Mouse (Mus musculus): ENCODE results near the gene Ufsp1.
"Not testable (repeated sequence)": the region's sequence is repeated elsewhere in the genome, so short reads cannot be mapped to it uniquely, and the experiment has no call there.

Gene Ufsp1
- long read RNA-seq, experiment 1, transcript Ufsp1-201 (1 exons, 1,037 nt) = major isoform, 7 of 7 reads
- long read RNA-seq, experiment 1, partial matches to known transcripts = 0 of 7 reads
- long read RNA-seq, experiment 1, other reads (novel, unspliced or antisense) = 0 of 7 reads
- long read RNA-seq, experiment 2, transcript Ufsp1-201 (1 exons, 1,037 nt) = major isoform, 13 of 13 reads
- long read RNA-seq, experiment 2, partial matches to known transcripts = 0 of 13 reads
- long read RNA-seq, experiment 2, other reads (novel, unspliced or antisense) = 0 of 13 reads

- intact Hi-C loops (cut with DNase I) = loop anchor here (5.0 kb wide), 1 partner anchor 83 kb away; no protein-coding TSS in a partner anchor
Measured at GRCm38 (mm10) chr5:137293839-137294743, at the start of gene Ufsp1. Ufsp1 (plus strand) TSS chr5:137294629.

DNA sequence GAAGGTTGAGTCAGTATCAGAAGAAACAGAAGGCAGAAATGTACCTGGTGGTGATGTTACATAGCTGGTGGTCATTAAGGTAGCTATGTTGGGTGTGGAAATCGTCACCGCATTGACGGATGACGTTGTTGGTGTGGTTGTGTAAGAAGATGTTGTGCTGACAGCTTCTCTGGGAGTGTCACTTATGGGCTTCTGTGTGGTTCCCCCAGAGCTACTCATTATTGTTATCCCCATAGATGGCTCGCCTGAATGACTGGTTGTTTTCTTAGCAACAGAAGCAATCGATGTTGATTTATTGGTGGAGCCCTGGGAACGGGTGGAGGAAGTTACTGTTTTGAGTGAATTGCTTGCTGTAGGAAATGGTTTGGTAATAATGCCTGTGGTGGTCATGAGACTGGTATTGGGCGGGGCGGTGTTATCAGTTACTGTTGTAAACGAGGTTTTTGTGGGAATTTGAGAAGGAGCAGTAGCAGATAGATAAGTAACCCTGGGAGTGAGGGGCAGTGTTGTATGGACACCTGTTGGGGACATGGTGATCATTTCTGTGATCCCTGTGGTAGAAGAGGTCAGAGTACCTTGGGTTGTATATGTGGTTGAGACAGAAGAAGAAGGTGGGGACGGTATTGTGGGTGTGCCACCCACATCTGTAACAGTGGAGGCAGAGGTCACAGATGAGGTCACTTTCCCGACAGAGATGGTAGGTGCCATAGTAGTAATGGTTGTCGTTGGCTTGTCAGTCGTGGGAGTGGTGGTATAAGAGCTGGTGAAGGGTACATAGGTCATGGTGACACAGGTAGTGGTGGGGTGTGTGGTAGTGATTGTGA is 30.3 kb upstream of the Ufsp1 start:
- intact Hi-C loops (cut with DNase I) = no loop called here

GRCm38 (mm10) chr5:137264787-137265186 is 29.6 kb upstream of the Ufsp1 start:
- intact Hi-C loops (cut with DNase I) = no loop called here

DNA sequence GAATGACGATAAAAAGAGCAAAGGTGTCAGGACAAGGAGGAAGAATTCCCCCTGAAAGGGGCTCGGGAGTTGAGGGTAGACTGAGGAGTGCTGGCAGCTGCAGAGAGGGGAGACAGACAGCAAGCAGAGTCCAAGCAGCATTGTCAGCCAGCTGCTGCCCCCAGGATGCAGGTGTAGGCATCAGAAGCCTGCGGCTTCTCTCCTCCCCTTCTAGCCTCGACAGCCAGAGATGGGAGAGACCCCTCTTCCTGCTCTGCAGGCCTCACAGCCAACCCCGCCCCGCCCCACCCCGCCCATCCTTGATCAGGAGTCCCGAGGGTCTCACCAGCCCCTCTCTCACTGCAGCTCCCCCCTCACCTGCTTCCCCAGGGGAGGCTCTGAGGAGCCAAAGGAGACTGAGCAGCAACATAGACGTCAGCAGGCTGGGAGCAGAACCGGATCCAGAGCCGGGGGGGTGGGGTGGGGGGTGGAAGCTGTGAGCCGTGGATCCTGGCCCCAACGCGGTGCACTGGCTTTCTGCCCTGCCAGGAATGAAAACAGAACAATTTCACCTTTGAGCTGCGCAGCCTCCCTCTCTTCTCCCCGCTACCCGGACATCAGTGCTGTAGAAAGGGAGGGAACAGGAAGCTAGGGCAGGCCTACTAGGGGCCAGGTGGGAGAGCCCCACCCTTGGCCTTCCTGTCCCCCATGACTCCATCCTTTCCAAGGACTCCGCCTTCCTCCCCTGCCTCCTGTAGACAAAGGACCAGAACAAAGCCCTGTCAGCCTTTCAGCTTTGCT is 26.1 kb upstream of the Ufsp1 start:
- intact Hi-C loops (cut with DNase I) = no loop called here

DNA sequence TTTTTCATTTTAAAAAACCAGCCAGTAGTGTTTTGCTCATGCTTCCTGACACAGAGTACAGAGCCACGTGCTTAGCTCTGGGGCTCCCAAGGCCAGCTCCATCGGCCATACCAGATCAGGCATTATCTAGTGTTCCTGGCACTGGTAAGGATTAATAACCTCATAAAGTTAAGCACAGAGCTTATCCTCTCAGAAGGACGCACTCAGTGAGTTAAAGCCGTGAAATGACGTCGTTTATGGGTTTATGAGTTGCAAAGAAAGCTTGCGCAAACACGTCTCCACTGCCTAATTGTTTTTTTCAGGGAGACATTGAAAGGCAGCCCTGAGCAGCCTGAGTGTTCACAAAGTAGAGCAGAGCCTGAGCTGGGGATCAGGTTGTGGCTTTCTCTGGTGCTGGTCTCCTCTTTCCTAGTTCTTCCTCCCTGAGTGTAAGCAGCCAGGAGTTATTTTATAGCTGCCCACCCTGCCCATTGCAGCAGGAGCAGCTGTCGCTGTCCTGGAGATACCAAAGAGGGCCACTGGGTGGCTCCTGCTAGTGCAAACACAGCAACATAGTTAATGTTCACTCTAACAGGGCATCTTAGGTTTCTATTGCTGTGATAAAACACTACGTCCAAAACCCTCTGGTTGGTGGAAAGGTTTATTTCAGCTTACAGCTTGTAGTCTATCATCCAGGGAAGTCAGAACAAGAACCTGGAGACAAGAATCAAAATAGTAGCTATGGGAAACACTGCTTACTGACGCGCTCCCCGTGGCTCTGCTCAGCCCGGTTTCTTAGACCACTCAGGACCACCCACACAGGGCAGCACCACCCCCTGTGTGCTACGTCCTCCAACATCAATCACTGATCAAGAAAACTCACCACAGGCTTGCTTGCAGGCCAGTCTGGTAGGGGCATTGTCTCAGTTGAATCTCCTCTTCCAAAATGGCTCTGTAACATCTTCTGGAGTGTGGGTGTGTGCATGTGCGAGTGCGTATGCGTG is 16.8 kb upstream of the Ufsp1 start:
- intact Hi-C loops (cut with DNase I) = no loop called here

DNA sequence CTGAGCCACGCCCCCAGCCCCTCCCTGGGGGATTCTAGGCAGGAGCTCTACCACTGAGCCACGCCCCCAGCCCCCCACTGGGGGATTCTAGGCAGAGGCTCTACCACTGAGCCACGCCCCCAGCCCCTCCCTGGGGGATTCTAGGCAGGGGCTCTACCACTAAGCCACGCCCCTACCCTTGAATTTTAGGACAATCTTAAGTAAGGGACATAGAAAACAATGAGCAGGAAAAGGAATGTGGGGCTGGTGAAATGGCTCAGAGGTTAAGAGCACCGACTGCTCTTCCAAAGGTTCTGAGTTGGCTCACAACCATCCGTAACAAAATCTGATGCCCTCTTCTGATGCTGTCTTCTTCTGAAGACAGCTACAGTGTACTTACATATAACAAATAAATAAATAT is 10.0 kb upstream of the Ufsp1 start:
- intact Hi-C loops (cut with DNase I) = not testable (repeated sequence)

- intact Hi-C loops (cut with DNase I) = no loop called here
Measured at GRCm38 (mm10) chr5:137285045-137285444, 9.4 kb upstream of the Ufsp1 start.

DNA sequence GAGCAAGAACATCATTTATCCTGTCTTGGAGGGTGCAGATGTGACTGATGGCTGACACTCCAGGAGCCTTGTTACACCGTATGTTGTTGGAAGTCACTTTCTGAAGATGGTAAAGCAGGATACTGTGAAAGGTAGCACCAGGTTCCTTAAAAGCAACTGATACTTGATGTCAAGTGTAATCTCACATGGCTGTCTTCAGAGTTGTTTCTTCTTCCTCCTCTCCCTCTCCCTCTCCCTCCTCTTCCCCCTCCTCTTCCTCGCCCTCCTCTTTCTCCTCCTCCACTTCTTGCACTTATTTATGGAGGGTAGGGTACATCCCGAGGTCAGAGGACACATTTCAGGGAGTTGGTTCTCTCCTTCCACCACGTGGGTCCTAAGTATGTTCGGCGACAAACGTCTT is 8.4 kb upstream of the Ufsp1 start:
- intact Hi-C loops (cut with DNase I) = loop anchor here (1.0 to 2.0 kb wide), 2 partner anchors 155 to 163 kb away; no protein-coding TSS in a partner anchor

DNA sequence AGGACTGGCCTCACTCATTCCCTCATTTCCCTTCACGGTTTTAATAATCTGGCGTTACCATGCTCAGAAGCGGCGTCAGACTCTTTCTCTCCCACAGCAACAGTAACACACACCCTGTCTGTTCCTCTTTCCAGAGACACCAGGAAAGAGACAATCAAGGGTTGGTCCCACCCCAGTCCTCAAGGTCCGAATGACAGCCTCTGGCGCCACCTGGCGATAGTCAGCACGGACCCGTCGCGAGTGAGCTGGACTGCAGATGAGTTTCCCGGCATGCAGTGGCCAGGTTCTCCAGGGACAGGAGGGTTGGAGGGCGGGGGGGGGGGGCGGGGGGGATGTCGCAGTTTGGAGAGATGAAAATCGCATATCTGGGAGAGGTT is 7.8 kb upstream of the Ufsp1 start:
- intact Hi-C loops (cut with DNase I) = loop anchor here (1.0 to 2.0 kb wide), 2 partner anchors 155 to 164 kb away; no protein-coding TSS in a partner anchor

DNA sequence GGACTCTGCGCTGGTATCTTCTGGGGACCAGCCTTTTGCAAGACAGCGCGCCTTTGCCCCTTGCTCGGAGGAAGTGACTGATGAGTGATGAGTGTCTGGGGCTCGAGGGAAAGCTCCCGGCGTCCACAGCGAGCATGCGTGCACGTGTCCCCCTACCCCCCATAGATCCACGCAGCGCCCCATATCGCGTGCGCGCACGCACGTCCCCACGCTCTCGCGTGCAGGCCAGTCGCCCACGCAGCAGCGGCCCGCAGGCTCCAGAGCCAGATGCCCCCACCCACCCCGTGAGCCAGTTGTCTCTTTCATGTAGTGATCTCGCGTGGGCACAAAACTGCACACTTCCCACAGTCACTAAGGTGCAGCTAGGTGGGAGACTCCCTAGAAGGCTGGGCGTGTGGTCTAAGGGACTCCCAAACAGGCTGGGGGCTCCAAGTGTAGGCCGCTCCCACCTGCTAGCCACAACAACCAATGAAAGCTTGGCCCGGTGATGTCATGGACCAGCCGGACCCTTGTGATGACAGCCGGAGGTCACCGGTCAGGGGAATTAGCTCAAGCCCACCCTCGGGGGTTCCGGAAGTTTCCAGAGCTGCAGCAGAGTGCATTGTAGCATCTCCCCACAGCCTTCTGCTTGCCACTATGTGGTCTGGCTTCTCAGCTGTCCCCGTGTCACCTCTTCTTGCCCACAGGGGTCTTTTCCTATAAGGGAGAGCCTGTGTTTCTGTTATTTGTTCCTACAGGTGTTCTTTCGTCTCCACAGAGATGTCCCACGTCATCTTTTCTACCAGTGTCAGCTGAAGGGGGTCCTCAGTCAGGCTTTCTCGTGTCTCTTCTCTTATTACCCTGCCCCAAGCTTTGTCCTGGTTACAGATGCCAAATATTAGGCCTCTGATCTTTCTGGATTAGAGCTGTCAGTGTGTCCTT is 7.1 kb upstream of the Ufsp1 start, which contains the start of gene Ache:
TSS of gene Ache (plus strand) at position 488 of the 921 bp plus-strand sequence.
- intact Hi-C loops (cut with DNase I) = loop anchor here (2.0 kb wide), 1 partner anchor 164 kb away; no protein-coding TSS in a partner anchor

GRCm38 (mm10) chr5:137287953-137288743 is 6.3 kb upstream of the Ufsp1 start:
- intact Hi-C loops (cut with DNase I) = loop anchor here (2.0 kb wide), 1 partner anchor 165 kb away; no protein-coding TSS in a partner anchor

GRCm38 (mm10) chr5:137288999-137289470 is 5.4 kb upstream of the Ufsp1 start:
- intact Hi-C loops (cut with DNase I) = no loop called here

DNA sequence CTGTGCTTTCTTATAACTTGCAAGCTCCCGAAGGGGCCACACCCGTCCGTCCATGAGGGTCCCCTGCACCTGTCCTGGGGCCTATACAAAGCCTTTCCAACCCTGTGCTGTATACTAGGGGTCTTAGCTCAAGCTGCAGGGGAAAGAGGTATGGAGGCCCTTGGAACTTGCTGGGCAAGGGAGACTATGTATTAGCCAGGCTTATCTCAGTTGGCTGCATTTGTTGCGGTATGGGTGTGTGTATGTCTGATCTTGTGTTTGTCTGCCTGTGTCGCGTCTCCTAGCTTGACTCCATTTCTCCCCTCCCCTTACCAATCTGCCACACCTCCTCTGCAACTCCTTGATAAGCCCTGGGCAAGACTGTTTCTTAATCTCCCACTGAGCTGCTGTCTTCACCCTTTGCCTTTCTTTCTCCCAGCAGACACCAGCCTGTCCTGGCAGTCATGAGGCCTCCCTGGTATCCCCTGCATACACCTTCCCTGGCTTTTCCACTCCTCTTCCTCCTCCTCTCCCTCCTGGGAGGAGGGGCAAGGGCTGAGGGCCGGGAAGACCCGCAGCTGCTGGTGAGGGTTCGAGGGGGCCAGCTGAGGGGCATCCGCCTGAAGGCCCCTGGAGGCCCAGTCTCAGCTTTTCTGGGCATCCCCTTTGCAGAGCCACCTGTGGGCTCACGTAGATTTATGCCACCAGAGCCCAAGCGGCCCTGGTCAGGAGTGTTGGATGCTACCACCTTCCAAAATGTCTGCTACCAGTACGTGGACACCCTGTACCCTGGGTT is 4.7 kb upstream of the Ufsp1 start:
- intact Hi-C loops (cut with DNase I) = loop anchor here (5.0 kb wide), 1 partner anchor 88 kb away; no protein-coding TSS in a partner anchor

DNA sequence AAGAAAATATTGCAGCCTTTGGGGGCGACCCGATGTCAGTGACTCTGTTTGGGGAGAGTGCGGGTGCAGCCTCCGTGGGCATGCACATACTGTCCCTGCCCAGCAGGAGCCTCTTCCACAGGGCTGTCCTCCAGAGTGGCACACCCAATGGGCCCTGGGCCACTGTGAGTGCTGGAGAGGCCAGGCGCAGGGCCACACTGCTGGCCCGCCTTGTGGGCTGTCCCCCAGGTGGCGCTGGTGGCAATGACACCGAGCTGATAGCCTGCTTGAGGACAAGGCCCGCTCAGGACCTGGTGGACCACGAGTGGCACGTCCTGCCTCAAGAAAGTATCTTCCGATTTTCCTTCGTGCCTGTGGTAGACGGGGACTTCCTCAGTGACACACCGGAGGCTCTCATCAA is 3.8 kb upstream of the Ufsp1 start:
- intact Hi-C loops (cut with DNase I) = loop anchor here (5.0 kb wide), 1 partner anchor 87 kb away; no protein-coding TSS in a partner anchor

- intact Hi-C loops (cut with DNase I) = loop anchor here (5.0 kb wide), 1 partner anchor 86 kb away; no protein-coding TSS in a partner anchor
Measured at GRCm38 (mm10) chr5:137291381-137291926, 3.0 kb upstream of the Ufsp1 start.

DNA sequence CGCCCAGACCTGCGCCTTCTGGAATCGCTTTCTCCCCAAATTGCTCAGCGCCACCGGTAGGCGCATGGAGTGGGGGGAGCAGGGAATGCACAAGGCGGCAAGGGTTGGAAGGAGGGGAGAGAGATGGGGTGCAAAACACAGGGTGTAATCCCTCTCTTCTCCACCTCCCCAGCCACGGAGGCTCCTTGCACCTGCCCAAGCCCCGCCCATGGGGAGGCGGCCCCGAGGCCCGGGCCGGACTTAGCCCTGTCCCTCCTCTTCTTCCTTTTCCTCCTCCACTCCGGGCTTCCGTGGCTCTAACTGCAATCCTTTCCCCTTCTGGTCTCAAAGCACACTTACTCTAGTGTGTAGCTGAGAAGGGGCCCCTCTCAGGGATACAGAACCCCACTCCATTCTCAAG is 1.1 kb upstream of the Ufsp1 start:
- intact Hi-C loops (cut with DNase I) = loop anchor here (5.0 kb wide), 1 partner anchor 84 kb away; no protein-coding TSS in a partner anchor

Data from adrenal gland (tissue).